Comparison of ENCODE assay signal across 8 mouse cellular contexts in genomic region chr5:113956510-113956909, GRCm38 (mm10). TPM values are rescaled to one million over a fixed set of nuclear protein-coding genes. Genes with fewer than 3 reads are reported as not detected.
DNase-seq lines count a peak whose midpoint lies in the region; ATAC-seq and TF ChIP-seq lines count a peak whose summit lies in the region.

No protein-coding gene starts in this region.

- no peak overlapping the region for H3K4me2 ChIP-seq in embryonic facial prominence, embryonic 12.5 days (replicated peaks)
- H3K4me2 ChIP-seq in kidney, postnatal 0 days (ENCODE audit: low read length): no peak overlapping the region
- H3K4me2 ChIP-seq in liver, embryonic 13.5 days: no peak overlapping the region

- WGBS in embryonic facial prominence, embryonic 12.5 days: 8% methylated on average over 4 of the region's 4 CpGs
- WGBS in kidney, postnatal 0 days: 5% methylated on average over 4 of the region's 4 CpGs
- 6% methylated on average over 4 of the region's 4 CpGs for WGBS in liver, embryonic 13.5 days (ENCODE audit: insufficient replicate concordance)

- no peak overlapping the region for H3K9ac ChIP-seq in embryonic facial prominence, embryonic 12.5 days
- H3K9ac ChIP-seq in kidney, postnatal 0 days (ENCODE audit: low read depth, low read length): no peak overlapping the region
- no peak overlapping the region for H3K9ac ChIP-seq in liver, embryonic 13.5 days

- no peaks in the 10 kb centered on the region; the same call in 1 of the 2 replicates for H3K4me1 ChIP-seq in embryonic facial prominence, embryonic 12.5 days
- no peaks in the 10 kb centered on the region for H3K4me1 ChIP-seq in kidney, postnatal 0 days (replicated peaks; ENCODE audit: insufficient read depth, low read length)
- H3K4me1 ChIP-seq in liver, embryonic 13.5 days (replicated peaks): peaks cover 50% of the 10 kb centered on the region

- H3K27me3 ChIP-seq in embryonic facial prominence, embryonic 12.5 days: no peaks in the 10 kb centered on the region
- H3K27me3 ChIP-seq in kidney, postnatal 0 days (ENCODE audit: insufficient read depth, low read length): no peaks in the 10 kb centered on the region
- H3K27me3 ChIP-seq in liver, embryonic 13.5 days: no peaks in the 10 kb centered on the region

- peak; percentile 97 for TF ChIP-seq CTCF in kidney, postnatal 0 days (IDR thresholded peaks at IDR 0.05; ENCODE audit: low read depth)

- peaks cover 58% of the 10 kb centered on the region for H3K36me3 ChIP-seq in embryonic facial prominence, embryonic 12.5 days
- peaks cover 17% of the 10 kb centered on the region; the same call in 1 of the 2 replicates for H3K36me3 ChIP-seq in kidney, postnatal 0 days (ENCODE audit: insufficient read depth, low read length)
- peaks cover 80% of the 10 kb centered on the region for H3K36me3 ChIP-seq in liver, embryonic 13.5 days

- DNase-seq in CD4-positive, CD25-positive, alpha-beta regulatory T cell, adult 2 months (ENCODE audit: low read depth, low spot score): peak; percentile 92
- peak; percentile 95 for DNase-seq in adrenal gland, postnatal 14 days
- peak; percentile 62 to 79 for DNase-seq in heart, adult 9 months (ENCODE audit: low spot score in 2 of 2)
- DNase-seq in kidney, postnatal 0 days (ENCODE audit: low spot score): peak; percentile 85
- DNase-seq in liver, embryonic 13.5 days: peak; percentile 84
- DNase-seq in thymus, adult 18-20 months: peak; percentile 42 to 45

- 0 out of 2 replicates have a peak, but pooled peaks have one; percentile 41 for ATAC-seq in embryonic facial prominence, embryonic 12.5 days (ENCODE audit: insufficient number of reproducible peaks, insufficient read depth, low FRiP score, low TSS enrichment)
- peak; percentile 37; the same call in 1 of the 2 replicates for ATAC-seq in kidney, postnatal 0 days (replicated peaks; ENCODE audit: low FRiP score, low read depth)
- ATAC-seq in liver, embryonic 13.5 days (ENCODE audit: low read depth): peak; percentile 62
- ATAC-seq in neutrophil, adult 5-6 weeks (ENCODE audit: extremely low read depth, insufficient number of reproducible peaks, low FRiP score, poor library complexity, severe bottlenecking): peak; percentile 50

- H3K4me3 ChIP-seq in embryonic facial prominence, embryonic 12.5 days: no peak overlapping the region
- H3K4me3 ChIP-seq in kidney, postnatal 0 days (replicated peaks; ENCODE audit: low read depth, low read length): no peak overlapping the region
- H3K4me3 ChIP-seq in liver, embryonic 13.5 days (replicated peaks): no peak overlapping the region

- no peaks in the 10 kb centered on the region for H3K9me3 ChIP-seq in embryonic facial prominence, embryonic 12.5 days
- no peaks in the 10 kb centered on the region for H3K9me3 ChIP-seq in kidney, postnatal 0 days (replicated peaks; ENCODE audit: low read length)
- H3K9me3 ChIP-seq in liver, embryonic 13.5 days (replicated peaks): no peaks in the 10 kb centered on the region

- H3K27ac ChIP-seq in embryonic facial prominence, embryonic 12.5 days: no peak overlapping the region
- no peak overlapping the region for H3K27ac ChIP-seq in kidney, postnatal 0 days
- H3K27ac ChIP-seq in liver, embryonic 13.5 days: no peak overlapping the region

RNA-seq across cellular contexts. Expression of gene Ssh1, which starts 37.2 kb away (rescaled TPM):
- total RNA-seq in adrenal gland, postnatal 14 days (2021): 18.8 and 21.2 TPM in 2 replicates
- 18.1 and 20.4 TPM in 2 replicates for polyA plus RNA-seq in embryonic facial prominence, embryonic 12.5 days (2016; fragmentation: Nextera tagmentation; extraction: Ambion mirVana)
- polyA plus RNA-seq in kidney, postnatal 0 days (2015; fragmentation: Nextera tagmentation; extraction: Ambion mirVana): 9.9 and 10.0 TPM in 2 replicates
- 5.4 and 6.0 TPM in 2 replicates for polyA plus RNA-seq in liver, embryonic 13.5 days (2015; fragmentation: Nextera tagmentation; extraction: Ambion mirVana)
- total RNA-seq in neutrophil, adult 5-6 weeks (2017): 19.5 and 20.4 TPM in 2 replicates

RNA-seq across cellular contexts. Expression of gene Dao, which starts 47.0 kb away (rescaled TPM):
- total RNA-seq in adrenal gland, postnatal 14 days (2021): not detected in 2 replicates
- polyA plus RNA-seq in embryonic facial prominence, embryonic 12.5 days (2016; fragmentation: Nextera tagmentation; extraction: Ambion mirVana): not detected in 2 replicates
- polyA plus RNA-seq in kidney, postnatal 0 days (2015; fragmentation: Nextera tagmentation; extraction: Ambion mirVana): 35.3 and 42.7 TPM in 2 replicates
- not detected in 2 replicates for polyA plus RNA-seq in liver, embryonic 13.5 days (2015; fragmentation: Nextera tagmentation; extraction: Ambion mirVana)
- not detected in 2 replicates for total RNA-seq in neutrophil, adult 5-6 weeks (2017)

RNA-seq across cellular contexts. Expression of gene Coro1c, which starts 48.0 kb away (rescaled TPM):
- total RNA-seq in adrenal gland, postnatal 14 days (2021): 52.9 and 58.0 TPM in 2 replicates
- 123 and 127 TPM in 2 replicates for polyA plus RNA-seq in embryonic facial prominence, embryonic 12.5 days (2016; fragmentation: Nextera tagmentation; extraction: Ambion mirVana)
- 69.5 and 86.7 TPM in 2 replicates for polyA plus RNA-seq in kidney, postnatal 0 days (2015; fragmentation: Nextera tagmentation; extraction: Ambion mirVana)
- polyA plus RNA-seq in liver, embryonic 13.5 days (2015; fragmentation: Nextera tagmentation; extraction: Ambion mirVana): 48.0 and 60.3 TPM in 2 replicates
- 76.9 and 78.5 TPM in 2 replicates for total RNA-seq in neutrophil, adult 5-6 weeks (2017)

Comparison
In these comparisons a context has a peak if more than half of its experiments do, and no peak if none do; other contexts are left out.
1. DNase-seq: peak in every context shown above with its lines; median percentile 95 in adrenal gland, postnatal 14 days; 92 in CD4-positive, CD25-positive, alpha-beta regulatory T cell, adult 2 months; 85 in kidney, postnatal 0 days; 84 in liver, embryonic 13.5 days; 70 in heart, adult 9 months; 44 in thymus, adult 18-20 months.
2. RNA of gene Dao, which starts 47.0 kb away (polyA plus RNA-seq): 35.3 to 42.7 TPM in kidney, postnatal 0 days; not detected in liver, embryonic 13.5 days and not detected in embryonic facial prominence, embryonic 12.5 days; every median in the first group is over 10 times any median in the second.
3. Peak in every context shown above with its lines, with median percentiles within 50 percentile points of each other: ATAC-seq.